Mouse (Mus musculus) urinary bladder, postnatal 10 days (tissue): ENCODE data around the gene Lamtor2.
A peak's percentile ranks its signal among the peaks of the same experiment; 100 is the strongest.
"Not testable (repeated sequence)": the region's sequence is repeated elsewhere in the genome, so short reads cannot be mapped to it uniquely, and the experiment has no call there.

Experiments
- DNase-seq: peaks from one replicate; pipeline ENCODE4 v3.0.0; 2022; ENCODE audit warnings: low spot score

Gene Lamtor2

DNA sequence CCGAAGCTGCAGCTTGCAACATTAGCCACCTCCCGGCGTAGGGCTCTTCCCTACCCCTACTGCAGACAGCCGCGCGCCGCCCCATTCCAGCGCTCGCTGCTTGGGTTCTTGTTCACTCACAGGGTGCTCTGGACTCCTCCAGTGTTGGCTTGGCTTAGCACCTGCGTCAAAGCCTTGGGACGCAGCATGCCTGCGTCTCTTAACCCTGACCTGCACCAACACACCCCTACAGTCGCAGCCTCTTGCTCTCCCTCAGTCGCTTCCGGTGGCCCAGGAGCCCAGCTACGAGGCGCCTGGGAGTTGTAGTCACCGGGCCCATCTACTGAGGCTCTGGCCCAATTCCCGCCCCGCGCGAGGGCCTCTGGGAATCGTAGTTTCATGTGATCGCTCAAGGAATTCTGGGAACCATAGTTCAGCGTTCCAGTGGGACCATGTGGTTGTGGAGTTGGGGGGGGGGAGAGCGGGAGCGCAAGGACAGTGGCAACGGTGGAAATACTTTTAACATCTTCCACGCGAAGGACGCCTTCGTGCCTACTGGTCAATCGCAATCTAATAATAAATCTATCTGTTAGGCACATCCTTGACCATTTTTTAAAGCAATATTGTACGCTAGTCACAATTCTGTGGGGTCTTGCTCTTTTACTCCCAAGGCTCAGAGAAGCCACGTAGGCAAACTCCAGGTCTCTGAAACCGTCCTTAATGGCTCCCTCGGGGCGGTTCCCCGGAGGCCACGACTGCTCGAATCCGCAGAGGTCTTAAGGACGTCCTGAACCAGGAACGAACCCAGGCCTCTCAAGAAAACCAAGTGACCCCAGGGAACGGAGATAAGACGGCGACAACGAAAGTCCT lies at the start of gene Lamtor2:
TSS of gene Lamtor2 (minus strand) at position 399 of the 849 bp plus-strand sequence.
- peak; percentile 86 for DNase-seq

DNA sequence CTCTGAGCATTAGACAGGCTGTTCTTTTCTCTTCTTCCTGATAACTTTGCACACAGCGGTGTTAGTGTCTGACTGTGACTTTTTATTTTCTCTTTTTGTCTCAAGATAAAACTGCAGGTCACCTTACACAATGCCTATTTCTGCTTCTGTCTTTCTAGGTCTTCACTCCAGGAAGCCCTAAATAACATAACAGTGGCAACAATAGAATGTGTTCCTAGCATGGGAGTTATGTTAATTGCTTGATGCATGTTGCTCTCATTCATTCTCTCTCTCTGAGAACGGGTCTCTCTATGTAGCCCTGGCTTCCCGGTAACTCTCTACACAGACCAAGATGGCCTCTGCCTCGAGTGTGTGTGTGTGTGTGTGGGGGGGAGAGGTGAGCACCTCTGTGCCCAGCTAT lies 49.6 kb upstream of the Lamtor2 start:
- DNase-seq, result no peak

GRCm38 (mm10) chr3:88596547-88596946 lies 43.7 kb upstream of the Lamtor2 start:
- not testable (repeated sequence) for DNase-seq

- DNase-seq, result no peak
Measured at GRCm38 (mm10) chr3:88593893-88594580, 41.2 kb upstream of the Lamtor2 start.

DNA sequence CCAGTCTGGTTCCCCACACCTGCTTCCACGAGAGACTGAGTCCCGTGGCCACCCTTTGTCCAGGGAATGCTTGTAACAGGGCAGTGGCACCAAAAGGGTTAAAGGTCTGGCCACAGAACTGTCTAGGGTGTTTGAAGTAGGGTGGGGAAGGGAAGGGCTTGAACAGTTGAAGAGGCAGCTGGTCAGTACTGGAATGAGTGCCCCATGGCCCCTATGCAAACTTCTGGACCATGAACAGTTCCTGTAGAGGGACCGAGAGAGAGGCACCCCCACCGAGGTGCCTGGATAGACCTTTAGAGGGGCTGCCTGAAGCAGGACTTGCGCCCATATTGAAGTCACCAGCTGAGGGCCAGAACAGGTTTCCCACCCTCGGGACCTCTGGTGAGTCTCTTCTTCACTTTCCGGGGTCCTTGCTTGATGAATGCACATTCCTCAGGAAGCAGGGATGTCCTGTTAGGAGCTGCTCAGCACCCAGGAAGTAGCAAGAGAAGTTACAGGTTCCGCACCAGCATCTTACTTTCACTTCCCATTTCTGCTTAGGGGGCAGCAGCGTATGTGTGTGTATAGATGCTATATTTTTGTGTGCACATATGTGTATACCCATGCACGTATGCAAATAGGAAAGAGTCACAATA lies 40.2 kb upstream of the Lamtor2 start:
- no peak for DNase-seq

GRCm38 (mm10) chr3:88591950-88592731 lies 39.3 kb upstream of the Lamtor2 start:
- DNase-seq, result no peak

- no peak for DNase-seq
Measured at GRCm38 (mm10) chr3:88591044-88591443, 38.2 kb upstream of the Lamtor2 start.

DNA sequence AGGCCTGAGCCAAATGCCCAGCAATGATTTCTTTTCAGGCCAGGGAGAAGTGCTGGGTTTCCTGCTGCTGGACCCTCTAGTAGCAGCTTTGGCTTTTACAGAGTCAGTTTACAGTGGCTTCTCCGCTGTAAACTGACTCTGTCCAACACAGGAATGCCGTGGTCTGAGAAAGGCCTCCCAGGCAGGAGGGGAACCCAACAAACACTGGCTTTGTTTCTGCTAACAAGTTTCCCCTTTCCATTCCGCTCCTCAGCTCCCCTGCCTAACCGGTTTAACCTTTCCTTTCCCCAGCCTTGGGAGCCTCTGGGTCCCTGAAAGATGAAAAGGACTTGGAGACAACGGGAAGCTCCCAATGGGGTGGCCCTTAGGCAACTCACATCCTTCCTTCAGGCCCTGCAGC lies 37.4 kb upstream of the Lamtor2 start:
- no peak for DNase-seq

GRCm38 (mm10) chr3:88586640-88587039 lies 33.8 kb upstream of the Lamtor2 start:
- DNase-seq, result no peak

- DNase-seq, result no peak
Measured at GRCm38 (mm10) chr3:88585769-88586168, 32.9 kb upstream of the Lamtor2 start.

DNA sequence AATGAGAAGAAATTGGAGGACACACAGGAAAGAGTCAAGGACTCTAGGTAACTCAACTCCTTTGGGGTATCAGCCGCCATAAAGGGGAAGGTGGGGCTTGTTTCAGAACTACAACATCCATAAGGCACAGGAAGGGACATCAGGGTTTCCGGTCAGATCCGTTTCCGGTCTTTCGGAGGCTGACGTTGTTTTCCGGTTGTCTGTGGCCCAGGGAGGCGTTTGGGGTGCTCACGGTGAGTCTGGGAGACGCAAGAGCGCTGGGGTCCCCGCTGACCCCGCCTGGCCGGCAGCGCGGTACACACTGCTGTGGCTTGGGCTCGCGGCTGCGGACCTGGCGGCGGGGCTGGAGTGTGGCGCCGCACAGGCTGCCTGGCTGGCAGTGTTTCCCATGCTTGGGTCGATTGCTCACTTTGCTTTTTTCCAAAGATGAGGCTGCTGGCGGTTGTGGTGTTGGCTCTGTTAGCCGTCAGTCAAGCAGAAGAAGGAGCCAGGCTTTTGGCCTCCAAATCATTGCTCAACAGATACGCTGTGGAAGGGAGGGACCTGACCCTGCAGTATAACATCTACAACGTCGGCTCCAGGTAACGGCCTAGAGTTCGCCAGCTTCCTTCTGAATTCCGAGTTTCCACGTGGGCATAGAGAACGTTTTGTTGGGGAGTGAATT lies 26.7 kb upstream of the Lamtor2 start:
- no peak for DNase-seq

DNA sequence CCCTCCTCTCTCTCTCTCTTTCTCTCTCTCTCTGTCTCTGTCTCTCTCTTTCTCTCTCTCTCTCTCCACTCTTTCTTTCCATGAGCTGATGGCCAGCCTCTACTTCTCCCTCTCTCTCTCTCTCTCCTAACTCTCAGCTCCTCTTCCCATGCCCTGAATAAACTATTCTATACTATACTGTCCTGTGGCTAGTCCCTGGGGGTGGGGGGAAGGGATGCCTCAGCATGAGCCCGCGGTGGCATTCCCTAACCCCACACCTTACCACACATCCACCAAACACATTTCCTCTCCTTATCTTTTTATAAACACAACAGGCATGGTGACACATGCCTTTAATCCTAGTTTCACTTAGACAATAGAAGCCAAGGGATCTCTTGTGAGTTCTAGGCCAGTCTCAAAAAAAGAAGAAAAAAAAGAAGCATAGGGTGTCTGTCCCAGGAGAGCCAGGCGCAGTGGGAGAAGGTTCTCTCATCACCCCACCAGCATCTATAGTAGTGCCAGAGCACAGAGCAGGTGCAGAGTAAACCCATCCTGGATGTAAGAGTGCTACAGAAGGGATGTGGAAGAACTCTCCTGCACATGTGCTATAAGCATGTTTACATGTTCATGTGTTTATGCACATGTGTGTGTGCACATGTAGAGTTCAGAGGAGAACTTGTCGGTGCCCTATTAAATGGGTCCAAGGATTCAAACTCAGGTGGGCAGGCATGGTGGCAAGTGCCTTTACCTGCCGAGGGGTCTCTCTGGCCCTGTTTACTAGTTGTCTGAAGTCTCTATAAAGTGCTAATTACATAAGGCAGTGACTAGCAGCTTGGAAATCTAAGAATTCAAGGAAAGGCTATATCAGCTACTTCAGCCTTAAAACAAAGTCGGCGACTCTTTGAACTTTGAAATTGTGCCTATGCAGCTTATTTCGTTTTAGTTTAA lies 25.9 kb upstream of the Lamtor2 start:
- DNase-seq, result no peak

GRCm38 (mm10) chr3:88577846-88578245 lies 25.0 kb upstream of the Lamtor2 start:
- not testable (repeated sequence) for DNase-seq

- DNase-seq, result no peak
Measured at GRCm38 (mm10) chr3:88575540-88575939, 22.7 kb upstream of the Lamtor2 start, which contains the start of gene Ssr2. TSS of gene Ssr2 (plus strand) at chr3:88575876.

GRCm38 (mm10) chr3:88573810-88574209 lies 20.9 kb upstream of the Lamtor2 start:
- DNase-seq, result no peak

GRCm38 (mm10) chr3:88572835-88573234 lies 20.0 kb upstream of the Lamtor2 start:
- no peak for DNase-seq

DNA sequence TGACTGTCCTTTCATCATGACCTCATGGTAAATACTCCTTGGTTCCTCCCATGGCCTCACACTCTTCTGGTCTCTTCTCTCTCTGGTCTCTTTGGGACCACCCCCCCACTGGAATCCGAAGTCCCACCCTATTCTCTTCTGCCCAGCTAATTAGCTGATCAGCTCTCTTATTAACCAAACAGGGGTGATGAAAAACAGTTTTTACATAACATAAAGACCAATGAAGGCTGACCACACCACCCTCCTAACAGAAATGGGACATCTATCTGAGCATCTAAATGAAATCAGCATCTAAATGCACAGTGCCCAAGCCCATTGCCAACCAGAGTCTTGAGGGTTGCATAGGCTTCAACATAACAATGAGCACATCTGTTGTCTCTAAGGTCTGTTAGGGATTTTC lies 19.0 kb upstream of the Lamtor2 start:
- no peak for DNase-seq

GRCm38 (mm10) chr3:88570341-88570740 lies 17.5 kb upstream of the Lamtor2 start:
- DNase-seq, result no peak

DNA sequence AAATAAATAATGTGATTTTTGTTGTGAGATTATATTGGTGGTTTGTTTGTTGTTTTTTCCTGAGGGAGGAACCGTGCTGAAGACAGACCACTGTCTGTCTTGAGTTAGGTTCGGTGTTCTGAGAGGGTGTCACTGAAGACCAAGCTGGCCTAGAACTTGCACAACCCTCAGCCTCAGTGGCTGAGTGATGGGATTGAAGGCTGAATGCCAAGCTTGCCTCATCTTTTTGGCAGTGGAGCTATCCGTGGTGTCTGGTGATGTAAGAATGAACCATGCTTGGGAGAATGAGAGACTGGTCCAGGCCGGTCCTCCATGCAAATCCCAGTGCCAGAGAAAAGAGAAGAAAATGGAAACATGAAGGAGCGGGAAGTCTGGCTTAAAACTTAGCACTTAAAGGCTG lies 16.8 kb upstream of the Lamtor2 start:
- DNase-seq, result no peak

- DNase-seq, result no peak
Measured at GRCm38 (mm10) chr3:88569093-88569492, 16.2 kb upstream of the Lamtor2 start.
